Mouse (Mus musculus): ENCODE data around the gene Fat3. TPM values are rescaled to one million over a fixed set of nuclear protein-coding genes. Genes with fewer than 3 reads are reported as not detected.

The Fat3 gene
- polyA plus RNA-seq (2014; fragmentation: Nextera tagmentation; extraction: Ambion mirVana) = 5.4 and 5.6 TPM in 2 replicates

GRCm38 (mm10) chr9:16501186-16501711 lies at the start of gene Fat3:
Gene Fat3, minus strand, starts transcription at chr9:16501285.
- peak within 1 kb of the TSS; percentile 63 for H3K4me3 ChIP-seq (ENCODE audit: low read depth, low read length)
- DNase-seq (ENCODE audit: low spot score) = peak; percentile 16
- peaks cover 13% of the 10 kb centered on the region for H3K27me3 ChIP-seq (replicated peaks; ENCODE audit: control insufficient read depth, insufficient read depth, low read length)
- peak within 1 kb of the TSS; percentile 92 for H3K4me2 ChIP-seq (ENCODE audit: low read depth, low read length)
- H3K36me3 ChIP-seq (ENCODE audit: control insufficient read depth, insufficient read depth, low read length) = no peaks in the 10 kb centered on the region
- no peaks in the 10 kb centered on the region for H3K9me3 ChIP-seq (ENCODE audit: control insufficient read depth, low read length)
- H3K9ac ChIP-seq (ENCODE audit: low read depth, low read length) = peak within 1 kb of the TSS; percentile 71
- no peak for ATAC-seq (ENCODE audit: low read depth)
- 0% methylated on average over 19 of the region's 21 CpGs for WGBS
- peak within 1 kb of the TSS; percentile 80 for H3K27ac ChIP-seq (replicated peaks; ENCODE audit: low read depth, low read length)
- peaks cover 7% of the 10 kb centered on the region; the same call in 1 of the 2 replicates for H3K4me1 ChIP-seq (ENCODE audit: control insufficient read depth, insufficient read depth, low read length)

- H3K27me3 ChIP-seq (replicated peaks; ENCODE audit: control insufficient read depth, insufficient read depth, low read length) = no peaks in the 10 kb centered on the region
- H3K4me3 ChIP-seq (ENCODE audit: low read depth, low read length) = no peak overlapping the region
- no peak overlapping the region for H3K9ac ChIP-seq (ENCODE audit: low read depth, low read length)
- H3K4me1 ChIP-seq (ENCODE audit: control insufficient read depth, insufficient read depth, low read length) = no peaks in the 10 kb centered on the region
- ATAC-seq (ENCODE audit: low read depth) (no peak), DNase-seq (ENCODE audit: low spot score) (peak; percentile 28)
- WGBS = 33% methylated on average over 1 of the region's 1 CpGs
- H3K36me3 ChIP-seq (ENCODE audit: control insufficient read depth, insufficient read depth, low read length) = no peaks in the 10 kb centered on the region
- H3K4me2 ChIP-seq (ENCODE audit: low read depth, low read length) = no peak overlapping the region
- no peak overlapping the region for H3K27ac ChIP-seq (replicated peaks; ENCODE audit: low read depth, low read length)
- no peaks in the 10 kb centered on the region for H3K9me3 ChIP-seq (ENCODE audit: control insufficient read depth, low read length)
These were observed 31.8 kb upstream of the Fat3 start for GRCm38 (mm10) chr9:16532884-16533283.

GRCm38 (mm10) chr9:16517543-16517942 lies 16.5 kb upstream of the Fat3 start:
- ATAC-seq (ENCODE audit: low read depth) (no peak), DNase-seq (ENCODE audit: low spot score) (no peak)
- Histone ChIP-seq H3K4me2 (ENCODE audit: low read depth, low read length) (no peak overlapping the region), H3K9ac (ENCODE audit: low read depth, low read length) (no peak overlapping the region), H3K4me3 (ENCODE audit: low read depth, low read length) (no peak overlapping the region), H3K27me3 (replicated peaks; ENCODE audit: control insufficient read depth, insufficient read depth, low read length) (no peaks in the 10 kb centered on the region), H3K4me1 (ENCODE audit: control insufficient read depth, insufficient read depth, low read length) (no peaks in the 10 kb centered on the region), H3K9me3 (ENCODE audit: control insufficient read depth, low read length) (no peaks in the 10 kb centered on the region), H3K27ac (replicated peaks; ENCODE audit: low read depth, low read length) (no peak overlapping the region), H3K36me3 (ENCODE audit: control insufficient read depth, insufficient read depth, low read length) (no peaks in the 10 kb centered on the region)
- 71% methylated on average over 1 of the region's 1 CpGs for WGBS

- no peak for ATAC-seq (ENCODE audit: low read depth)
These were observed 10.9 kb upstream of the Fat3 start for GRCm38 (mm10) chr9:16512005-16512404.

GRCm38 (mm10) chr9:16503776-16504175 lies 2.7 kb upstream of the Fat3 start:
- DNase-seq (ENCODE audit: low spot score) (no peak), ATAC-seq (ENCODE audit: low read depth) (no peak)
- H3K9ac ChIP-seq (ENCODE audit: low read depth, low read length) = no peak overlapping the region
- 46% methylated on average over 2 of the region's 2 CpGs for WGBS
- no peak overlapping the region for H3K4me3 ChIP-seq (ENCODE audit: low read depth, low read length)
- H3K4me2 ChIP-seq (ENCODE audit: low read depth, low read length) = no peak overlapping the region
- H3K9me3 ChIP-seq (ENCODE audit: control insufficient read depth, low read length) = no peaks in the 10 kb centered on the region
- H3K27ac ChIP-seq (replicated peaks; ENCODE audit: low read depth, low read length) = no peak overlapping the region
- H3K36me3 ChIP-seq (ENCODE audit: control insufficient read depth, insufficient read depth, low read length) = no peaks in the 10 kb centered on the region
- H3K4me1 ChIP-seq (ENCODE audit: control insufficient read depth, insufficient read depth, low read length) = peaks cover 7% of the 10 kb centered on the region; the same call in 1 of the 2 replicates
- peaks cover 10% of the 10 kb centered on the region for H3K27me3 ChIP-seq (replicated peaks; ENCODE audit: control insufficient read depth, insufficient read depth, low read length)

More at GRCm38 (mm10) chr9:16512005-16512404, 10.9 kb upstream of the Fat3 start:
- H3K27ac ChIP-seq (replicated peaks; ENCODE audit: low read depth, low read length) = no peak overlapping the region
- H3K4me2 ChIP-seq (ENCODE audit: low read depth, low read length) = no peak overlapping the region
- H3K9ac ChIP-seq (ENCODE audit: low read depth, low read length) = no peak overlapping the region
- 6% methylated on average over 1 of the region's 1 CpGs for WGBS
- no peaks in the 10 kb centered on the region for H3K9me3 ChIP-seq (ENCODE audit: control insufficient read depth, low read length)
- no peaks in the 10 kb centered on the region for H3K27me3 ChIP-seq (replicated peaks; ENCODE audit: control insufficient read depth, insufficient read depth, low read length)
- no peaks in the 10 kb centered on the region for H3K4me1 ChIP-seq (ENCODE audit: control insufficient read depth, insufficient read depth, low read length)
- no peak overlapping the region for H3K4me3 ChIP-seq (ENCODE audit: low read depth, low read length)
- DNase-seq (ENCODE audit: low spot score) = peak; percentile 41
- no peaks in the 10 kb centered on the region for H3K36me3 ChIP-seq (ENCODE audit: control insufficient read depth, insufficient read depth, low read length)

- Histone ChIP-seq H3K4me3 (ENCODE audit: low read depth, low read length) (peak overlapping the region; percentile 63), H3K9me3 (ENCODE audit: control insufficient read depth, low read length) (no peaks in the 10 kb centered on the region), H3K27me3 (replicated peaks; ENCODE audit: control insufficient read depth, insufficient read depth, low read length) (peaks cover 13% of the 10 kb centered on the region), H3K4me1 (ENCODE audit: control insufficient read depth, insufficient read depth, low read length) (peaks cover 7% of the 10 kb centered on the region; the same call in 1 of the 2 replicates), H3K4me2 (ENCODE audit: low read depth, low read length) (peak overlapping the region; percentile 92), H3K9ac (ENCODE audit: low read depth, low read length) (no peak overlapping the region), H3K36me3 (ENCODE audit: control insufficient read depth, insufficient read depth, low read length) (no peaks in the 10 kb centered on the region), H3K27ac (replicated peaks; ENCODE audit: low read depth, low read length) (no peak overlapping the region)
- ATAC-seq (ENCODE audit: low read depth) (no peak), DNase-seq (ENCODE audit: low spot score) (no peak)
- WGBS = 12% methylated on average over 13 of the region's 13 CpGs
These were observed 1.7 kb upstream of the Fat3 start for GRCm38 (mm10) chr9:16502673-16503343.

GRCm38 (mm10) chr9:16501990-16502672 lies 1.0 kb upstream of the Fat3 start:
- Histone ChIP-seq H3K4me1 (ENCODE audit: control insufficient read depth, insufficient read depth, low read length) (peaks cover 7% of the 10 kb centered on the region; the same call in 1 of the 2 replicates), H3K9me3 (ENCODE audit: control insufficient read depth, low read length) (no peaks in the 10 kb centered on the region), H3K9ac (ENCODE audit: low read depth, low read length) (peak overlapping the region; percentile 71), H3K4me3 (ENCODE audit: low read depth, low read length) (peak overlapping the region; percentile 63), H3K36me3 (ENCODE audit: control insufficient read depth, insufficient read depth, low read length) (no peaks in the 10 kb centered on the region), H3K4me2 (ENCODE audit: low read depth, low read length) (peak overlapping the region; percentile 92), H3K27ac (replicated peaks; ENCODE audit: low read depth, low read length) (peak overlapping the region; percentile 80), H3K27me3 (replicated peaks; ENCODE audit: control insufficient read depth, insufficient read depth, low read length) (peaks cover 13% of the 10 kb centered on the region)
- ATAC-seq (ENCODE audit: low read depth) (peak; percentile 88), DNase-seq (ENCODE audit: low spot score) (peak; percentile 87)
- WGBS = under 1% methylated on average over 23 of the region's 52 CpGs

GRCm38 (mm10) chr9:16500382-16501185 lies 501 bp downstream of the Fat3 start:
- WGBS = under 1% methylated on average over 39 of the region's 41 CpGs

More at GRCm38 (mm10) chr9:16500382-16501185, 501 bp downstream of the Fat3 start:
- H3K9ac ChIP-seq (ENCODE audit: low read depth, low read length) = peak overlapping the region; percentile 71
- H3K27me3 ChIP-seq (replicated peaks; ENCODE audit: control insufficient read depth, insufficient read depth, low read length) = peaks cover 13% of the 10 kb centered on the region
- H3K36me3 ChIP-seq (ENCODE audit: control insufficient read depth, insufficient read depth, low read length) = no peaks in the 10 kb centered on the region
- peak overlapping the region; percentile 92 for H3K4me2 ChIP-seq (ENCODE audit: low read depth, low read length)
- no peaks in the 10 kb centered on the region for H3K9me3 ChIP-seq (ENCODE audit: control insufficient read depth, low read length)
- peak overlapping the region; percentile 63 for H3K4me3 ChIP-seq (ENCODE audit: low read depth, low read length)
- ATAC-seq (ENCODE audit: low read depth) = peak; percentile 48
- peaks cover 7% of the 10 kb centered on the region; the same call in 1 of the 2 replicates for H3K4me1 ChIP-seq (ENCODE audit: control insufficient read depth, insufficient read depth, low read length)
- DNase-seq (ENCODE audit: low spot score) = peak; percentile 66
- peak overlapping the region; percentile 61 for H3K27ac ChIP-seq (replicated peaks; ENCODE audit: low read depth, low read length)
